Mouse (Mus musculus) cortical plate, adult 2 months (tissue): ENCODE results near the gene Akap14.

Experiments
- CTCF ChIP-seq: fragments of 200-500 bp; IDR thresholded peaks from 2 replicates; pipeline ENCODE4 v1.5.1; 2011; ENCODE audit warnings: mild to moderate bottlenecking, control low read depth, low read length; ENCODE audit not compliant: insufficient read depth; ENCODE audit errors: extremely low read depth
- POLR2A ChIP-seq: fragments of 200-500 bp; IDR thresholded peaks from 2 replicates; pipeline ENCODE4 v1.6.1; 2011; ENCODE audit warnings: mild to moderate bottlenecking, low read length, control low read depth; ENCODE audit not compliant: insufficient read depth; ENCODE audit errors: extremely low read depth

- TF ChIP-seq CTCF (no peak), POLR2A (no peak)
Observed at GRCm38 (mm10) chrX:37210941-37211340, 42.3 kb upstream of the Akap14 start, which contains the start of gene Gm9.
